Mouse (Mus musculus) gastrocnemius, postnatal 14 days (tissue): ENCODE data around the gene H2al1g. TPM values are rescaled to one million over a fixed set of nuclear protein-coding genes. Genes with fewer than 3 reads are reported as not detected.
"Not testable (repeated sequence)": the region's sequence is repeated elsewhere in the genome, so short reads cannot be mapped to it uniquely, and the experiment has no call there.

Source experiments
- DNase-seq: peaks from one replicate; pipeline ENCODE4 v3.0.0; 2021; ENCODE audit warnings: mixed read lengths
- intact Hi-C: fragments of 180-260 bp; cut with DNase I; formaldehyde crosslinking; loops from one replicate; pipeline ENCODE4 v1.15.1; 2025; ENCODE audit warnings: low total_unique reads
- long read RNA-seq, 2 experiments: library from polyadenylated mRNA; stranded (forward); transcript quantifications; one replicate each; pipeline ENCODE4 v2.0.0; 2021
- total RNA-seq, 2 experiments: library from RNA; stranded (reverse); gene quantifications; 2 replicates each; pipeline ENCODE4 v1.2.3; 2021

H2al1g gene
- total RNA-seq = not detected
- long read RNA-seq, experiment 1 = 0 reads
- long read RNA-seq, experiment 2 = 0 reads

GRCm38 (mm10) chrX:11317956-11318355 is at the start of gene H2al1g:
H2al1g (plus strand) TSS chrX:11318256.
- intact Hi-C loops, DNase-seq: not testable (repeated sequence)

- intact Hi-C loops = no loop called here
- no peak for DNase-seq
Observed at GRCm38 (mm10) chrX:11269074-11269473, 49.0 kb upstream of the H2al1g start.

GRCm38 (mm10) chrX:11273190-11273589 is 44.9 kb upstream of the H2al1g start:
- intact Hi-C loops = no loop called here

GRCm38 (mm10) chrX:11277083-11277482 is 41.0 kb upstream of the H2al1g start:
- intact Hi-C loops = no loop called here
- DNase-seq = no peak

More at GRCm38 (mm10) chrX:11273190-11273589, 44.9 kb upstream of the H2al1g start:
- no peak for DNase-seq

- intact Hi-C loops = no loop called here
- no peak for DNase-seq
Observed at GRCm38 (mm10) chrX:11280741-11281140, 37.3 kb upstream of the H2al1g start.

- DNase-seq = peak; percentile 7
- intact Hi-C loops = no loop called here
Observed at GRCm38 (mm10) chrX:11288306-11288882, 29.7 kb upstream of the H2al1g start.

GRCm38 (mm10) chrX:11289244-11289643 is 28.8 kb upstream of the H2al1g start:
- no peak for DNase-seq
- intact Hi-C loops = no loop called here

GRCm38 (mm10) chrX:11298957-11299356 is 19.1 kb upstream of the H2al1g start, which contains the start of gene H2al1a:
H2al1a (plus strand) TSS chrX:11299257.
- intact Hi-C loops = not testable (repeated sequence)

GRCm38 (mm10) chrX:11302132-11302531 is 15.9 kb upstream of the H2al1g start, which contains the start of gene H2al1b:
H2al1b (plus strand) TSS chrX:11302432.
- intact Hi-C loops, DNase-seq: not testable (repeated sequence)

More at GRCm38 (mm10) chrX:11298957-11299356, 19.1 kb upstream of the H2al1g start, which contains the start of gene H2al1a:
- not testable (repeated sequence) for DNase-seq

- intact Hi-C loops, DNase-seq: not testable (repeated sequence)
Observed at GRCm38 (mm10) chrX:11305355-11305754, 12.7 kb upstream of the H2al1g start, which contains the start of gene H2al1c. H2al1c (plus strand) TSS chrX:11305655.

GRCm38 (mm10) chrX:11308524-11308923 is 9.5 kb upstream of the H2al1g start, which contains the start of gene H2al1d:
H2al1d (plus strand) TSS chrX:11308824.
- intact Hi-C loops, DNase-seq: not testable (repeated sequence)

GRCm38 (mm10) chrX:11311634-11312033 is 6.4 kb upstream of the H2al1g start, which contains the start of gene H2al1e:
H2al1e (plus strand) TSS chrX:11311934.
- DNase-seq, intact Hi-C loops: not testable (repeated sequence)

- intact Hi-C loops, DNase-seq: not testable (repeated sequence)
Observed at GRCm38 (mm10) chrX:11314858-11315257, 3.2 kb upstream of the H2al1g start, which contains the start of gene H2al1f. H2al1f (plus strand) TSS chrX:11315158.

- intact Hi-C loops, DNase-seq: not testable (repeated sequence)
Observed at GRCm38 (mm10) chrX:11321192-11321591, 3.1 kb downstream of the H2al1g start, which contains the start of gene H2al1h. H2al1h (plus strand) TSS chrX:11321492.

GRCm38 (mm10) chrX:11324359-11324758 is 6.3 kb downstream of the H2al1g start, which contains the start of gene H2al1i:
H2al1i (plus strand) TSS chrX:11324659.
- intact Hi-C loops = not testable (repeated sequence)

GRCm38 (mm10) chrX:11327522-11327921 is 9.5 kb downstream of the H2al1g start, which contains the start of gene H2al1j:
H2al1j (plus strand) TSS chrX:11327822.
- DNase-seq, intact Hi-C loops: not testable (repeated sequence)

More at GRCm38 (mm10) chrX:11324359-11324758, 6.3 kb downstream of the H2al1g start, which contains the start of gene H2al1i:
- not testable (repeated sequence) for DNase-seq

GRCm38 (mm10) chrX:11345762-11346161 is 27.7 kb downstream of the H2al1g start:
- intact Hi-C loops = no loop called here
- DNase-seq = no peak

- no peak for DNase-seq
- intact Hi-C loops = no loop called here
Observed at GRCm38 (mm10) chrX:11346756-11347155, 28.7 kb downstream of the H2al1g start.

- intact Hi-C loops = no loop called here
- no peak for DNase-seq
Observed at GRCm38 (mm10) chrX:11360823-11361222, 42.8 kb downstream of the H2al1g start.

GRCm38 (mm10) chrX:11361261-11361660 is 43.2 kb downstream of the H2al1g start:
- intact Hi-C loops = no loop called here

More at GRCm38 (mm10) chrX:11361261-11361660, 43.2 kb downstream of the H2al1g start:
- DNase-seq = no peak
